Mouse (Mus musculus) macrophage (primary cell): ENCODE data around the gene Has3. TPM values are rescaled to one million over a fixed set of nuclear protein-coding genes. Genes with fewer than 3 reads are reported as not detected.
"Not testable (repeated sequence)": the region's sequence is repeated elsewhere in the genome, so short reads cannot be mapped to it uniquely, and the experiment has no call there.

Source experiments
- H3K27ac ChIP-seq: fragments of 350-480 bp; formaldehyde crosslinking; 2 replicates; pipeline ENCODE4 v1.9.0; 2021
- H3K36me3 ChIP-seq: fragments of 350-480 bp; formaldehyde crosslinking; 2 replicates; pipeline ENCODE4 v1.9.0; 2021; ENCODE audit errors: inconsistent target
- H3K4me3 ChIP-seq: fragments of 350-480 bp; formaldehyde crosslinking; 2 replicates; pipeline ENCODE4 v1.9.0; 2021; ENCODE audit errors: inconsistent target
- H3K79me2 ChIP-seq: fragments of 350-480 bp; formaldehyde crosslinking; 2 replicates; pipeline ENCODE4 v1.9.0; 2021; ENCODE audit errors: inconsistent target
- WGBS: methylation state at CpG from one replicate; pipeline ENCODE4 v1.1.7; 2026; ENCODE audit warnings: inconsistent platforms; ENCODE audit not compliant: missing documents; 5-methylcytosine and 5-hydroxymethylcytosine counted together
- polyA plus RNA-seq: library from polyadenylated mRNA; stranded (reverse); fragments of 250-400 nt; gene quantifications from 3 replicates; pipeline ENCODE4 v1.2.4, GENCODE M21; 2018; ENCODE audit warnings: inconsistent platforms

The Has3 gene
- polyA plus RNA-seq, 1 experiment from 2014 or later = 0.22 TPM

GRCm38 (mm10) chr8:106899473-106899872 lies 29.4 kb downstream of the Has3 start:
- Histone ChIP-seq H3K36me3 (peaks cover 29% of the 10 kb centered on the region; the same call in 1 of the 2 replicates), H3K27ac (no peak overlapping the region), H3K79me2 (no peaks in the 10 kb centered on the region), H3K4me3 (no peak overlapping the region)
- WGBS = 87% methylated on average over 5 of the region's 5 CpGs

GRCm38 (mm10) chr8:106905727-106906480 lies 35.9 kb downstream of the Has3 start:
- Histone ChIP-seq H3K27ac (no peak overlapping the region), H3K36me3 (peaks cover 26% of the 10 kb centered on the region; the same call in 1 of the 2 replicates), H3K79me2 (no peaks in the 10 kb centered on the region), H3K4me3 (no peak overlapping the region)
- 92% methylated on average over 17 of the region's 17 CpGs for WGBS

GRCm38 (mm10) chr8:106906635-106907034 lies 36.6 kb downstream of the Has3 start:
- H3K79me2 ChIP-seq = no peaks in the 10 kb centered on the region
- no peak overlapping the region for H3K4me3 ChIP-seq
- 95% methylated on average over 4 of the region's 6 CpGs for WGBS
- peaks cover 26% of the 10 kb centered on the region; the same call in 1 of the 2 replicates for H3K36me3 ChIP-seq
- H3K27ac ChIP-seq = no peak overlapping the region

GRCm38 (mm10) chr8:106907450-106907849 lies 37.4 kb downstream of the Has3 start:
- no peak overlapping the region for H3K27ac ChIP-seq
- H3K36me3 ChIP-seq = peaks cover 26% of the 10 kb centered on the region; the same call in 1 of the 2 replicates
- H3K79me2 ChIP-seq = no peaks in the 10 kb centered on the region
- no peak overlapping the region for H3K4me3 ChIP-seq
- WGBS = 97% methylated on average over 5 of the region's 6 CpGs

- peaks cover 26% of the 10 kb centered on the region; the same call in 1 of the 2 replicates for H3K36me3 ChIP-seq
- no peaks in the 10 kb centered on the region for H3K79me2 ChIP-seq
- H3K4me3 ChIP-seq = no peak overlapping the region
- no peak overlapping the region for H3K27ac ChIP-seq
- WGBS = 97% methylated on average over 7 of the region's 7 CpGs
These were observed 38.2 kb downstream of the Has3 start for GRCm38 (mm10) chr8:106908291-106908690.

- Histone ChIP-seq H3K27ac (no peak overlapping the region), H3K4me3 (no peak overlapping the region), H3K36me3 (peaks cover 30% of the 10 kb centered on the region), H3K79me2 (no peaks in the 10 kb centered on the region)
- WGBS = 96% methylated on average over 10 of the region's 10 CpGs
These were observed 43.6 kb downstream of the Has3 start for GRCm38 (mm10) chr8:106913631-106914030.

GRCm38 (mm10) chr8:106919721-106920394 lies 49.8 kb downstream of the Has3 start:
- no peaks in the 10 kb centered on the region for H3K79me2 ChIP-seq
- no peak overlapping the region for H3K4me3 ChIP-seq
- H3K36me3 ChIP-seq = peaks cover 48% of the 10 kb centered on the region
- H3K27ac ChIP-seq = no peak overlapping the region
- 94% methylated on average over 8 of the region's 8 CpGs for WGBS

GRCm38 (mm10) chr8:106920395-106920741 lies 50.3 kb downstream of the Has3 start:
- no peak overlapping the region for H3K27ac ChIP-seq
- H3K79me2 ChIP-seq = no peaks in the 10 kb centered on the region
- H3K4me3 ChIP-seq = no peak overlapping the region
- peaks cover 48% of the 10 kb centered on the region for H3K36me3 ChIP-seq
- WGBS = 100% methylated on average over 5 of the region's 5 CpGs

GRCm38 (mm10) chr8:106924057-106924456 lies 54.0 kb downstream of the Has3 start:
- WGBS = 92% methylated on average over 4 of the region's 4 CpGs
- Histone ChIP-seq H3K36me3 (peaks cover 17% of the 10 kb centered on the region; the same call in 1 of the 2 replicates), H3K27ac (no peak overlapping the region), H3K79me2 (no peaks in the 10 kb centered on the region), H3K4me3 (no peak overlapping the region)

- 97% methylated on average over 8 of the region's 8 CpGs for WGBS
- no peaks in the 10 kb centered on the region for H3K79me2 ChIP-seq
- H3K36me3 ChIP-seq = 0 out of 2 replicates have a peak, but pooled peaks cover 9% of the 10 kb centered on the region
- no peak overlapping the region for H3K4me3 ChIP-seq
- H3K27ac ChIP-seq = no peak overlapping the region
These were observed 54.9 kb downstream of the Has3 start for GRCm38 (mm10) chr8:106924904-106925349.

- 0 out of 2 replicates have a peak, but pooled peaks cover 9% of the 10 kb centered on the region for H3K36me3 ChIP-seq
- H3K79me2 ChIP-seq = no peaks in the 10 kb centered on the region
- H3K4me3 ChIP-seq = no peak overlapping the region
- WGBS = 96% methylated on average over 4 of the region's 4 CpGs
- H3K27ac ChIP-seq = no peak overlapping the region
These were observed 55.4 kb downstream of the Has3 start for GRCm38 (mm10) chr8:106925446-106925845.

- no peaks in the 10 kb centered on the region for H3K79me2 ChIP-seq
- H3K4me3 ChIP-seq = no peak overlapping the region
- H3K36me3 ChIP-seq = 0 out of 2 replicates have a peak, but pooled peaks cover 9% of the 10 kb centered on the region
- no peak overlapping the region for H3K27ac ChIP-seq
- 57% methylated on average over 4 of the region's 4 CpGs for WGBS
These were observed 57.2 kb downstream of the Has3 start for GRCm38 (mm10) chr8:106927247-106927646.

GRCm38 (mm10) chr8:106928182-106928581 lies 58.1 kb downstream of the Has3 start:
- WGBS = 99% methylated on average over 9 of the region's 11 CpGs
- H3K4me3 ChIP-seq, H3K79me2 ChIP-seq, H3K36me3 ChIP-seq, H3K27ac ChIP-seq: not testable (repeated sequence)

- 56% methylated on average over 6 of the region's 6 CpGs for WGBS
- no peak overlapping the region for H3K4me3 ChIP-seq
These were observed 59.3 kb downstream of the Has3 start for GRCm38 (mm10) chr8:106929155-106929913.

More at GRCm38 (mm10) chr8:106929155-106929913, 59.3 kb downstream of the Has3 start:
- Histone ChIP-seq H3K27ac (0 out of 2 replicates have a peak overlapping the region, but pooled peaks have one; percentile 8), H3K79me2 (no peaks in the 10 kb centered on the region), H3K36me3 (no peaks in the 10 kb centered on the region)
